Mouse (Mus musculus): ENCODE measurements around the gene Abcb11.

GRCm38 (mm10) chr2:69328509-69329163 is 13.8 kb downstream of the Abcb11 start:
- no peak for TF ChIP-seq POLR2A (IDR thresholded peaks at IDR 0.05; ENCODE audit: insufficient read length, low read depth)
- TF ChIP-seq MAX (IDR thresholded peaks at IDR 0.05; ENCODE audit: low read depth): no peak
- no peak for TF ChIP-seq CEBPB (IDR thresholded peaks at IDR 0.05; ENCODE audit: insufficient read depth, poor library complexity, severe bottlenecking)
- TF ChIP-seq MYOD1 (IDR thresholded peaks at IDR 0.05; ENCODE audit: control insufficient read depth in 1 of 3, insufficient read length in 2 of 3, low read depth in 2 of 3): no peak
- no peak for TF ChIP-seq USF1 (IDR thresholded peaks at IDR 0.05; ENCODE audit: low read depth)
- no peak for TF ChIP-seq POLR2AphosphoS2 (IDR thresholded peaks at IDR 0.05; ENCODE audit: insufficient read length, low read depth)
- TF ChIP-seq MYOG (IDR thresholded peaks at IDR 0.05; ENCODE audit: control insufficient read depth in 1 of 3, insufficient read depth in 1 of 3, insufficient read length in 2 of 3, low read depth in 2 of 3): no peak
- no peak for TF ChIP-seq REST (IDR thresholded peaks at IDR 0.05; ENCODE audit: insufficient read depth, insufficient read length)
